Mouse (Mus musculus): ENCODE results near the gene Fam53b.

- TF ChIP-seq CTCF (IDR thresholded peaks at IDR 0.05; ENCODE audit: low read depth) (no peak), EP300 (IDR thresholded peaks at IDR 0.05; ENCODE audit: low read depth) (no peak)
These were observed 27.7 kb downstream of the Fam53b start for GRCm38 (mm10) chr7:132786011-132786410.

All from liver, embryonic 14.5 days (tissue).